Mouse (Mus musculus) embryo, embryonic 10.5 days (tissue): ENCODE measurements around the gene Gm43638.
"Not testable (repeated sequence)": the region's sequence is repeated elsewhere in the genome, so short reads cannot be mapped to it uniquely, and the experiment has no call there.

Source experiments
- DNase-seq: peaks from one replicate; pipeline ENCODE4 v3.0.0-alpha.2; 2015; ENCODE audit warnings: low spot score

Gm43638 gene

GRCm38 (mm10) chr5:87486706-87487105 is at the start of gene Gm43638:
TSS of gene Gm43638 (minus strand) at chr5:87486806.
- not testable (repeated sequence) for DNase-seq

DNA sequence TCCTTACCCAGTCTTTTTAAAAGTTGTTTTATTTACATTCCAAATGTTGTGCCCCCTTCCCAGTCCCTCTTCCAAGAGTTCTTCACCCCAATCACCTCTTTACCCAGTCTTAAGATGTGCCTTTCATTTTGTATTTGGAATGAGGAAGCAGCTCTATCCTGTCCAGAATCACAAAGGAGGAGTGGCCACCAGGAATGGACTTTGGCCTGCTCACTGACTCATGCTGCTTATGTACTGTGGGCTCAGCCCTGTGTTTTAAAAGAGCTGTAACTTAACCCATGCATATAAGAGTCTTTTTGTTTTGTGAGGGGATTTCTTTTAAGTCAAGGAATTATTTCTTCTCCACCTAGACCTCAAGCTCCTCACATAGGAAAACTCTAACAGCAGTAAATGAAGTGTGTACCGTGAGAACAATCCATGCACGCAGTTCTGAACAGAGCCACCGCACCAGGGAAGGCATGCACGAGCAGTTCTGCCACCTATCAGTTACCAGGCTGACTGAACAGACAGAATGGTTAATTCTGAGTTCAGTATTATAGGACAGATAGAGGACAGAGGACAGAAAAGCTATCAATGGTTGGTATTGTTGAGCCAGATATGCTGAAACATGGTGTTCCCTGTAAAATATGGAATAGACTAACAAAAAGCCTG is 49.5 kb upstream of the Gm43638 start:
- peak; percentile 1 for DNase-seq

DNA sequence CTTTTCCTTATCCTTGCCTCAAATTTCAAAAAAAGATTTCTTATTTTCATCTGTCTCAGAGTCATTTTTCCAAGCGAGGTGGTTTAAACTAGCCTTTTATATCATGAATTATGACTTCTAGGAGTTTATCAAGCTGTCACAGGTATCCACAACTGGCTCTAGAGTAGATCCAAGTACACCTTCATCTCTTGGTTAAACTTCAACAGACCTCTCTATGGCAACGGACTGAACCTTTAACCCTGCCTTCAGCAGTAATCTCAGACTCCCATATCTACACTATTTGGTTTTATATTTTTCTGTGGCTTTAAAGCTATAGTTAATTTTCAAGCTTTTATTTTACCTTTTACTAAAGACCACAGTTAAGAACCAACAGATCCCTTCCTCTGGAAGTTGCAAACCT is 45.7 kb upstream of the Gm43638 start:
- no peak for DNase-seq

DNA sequence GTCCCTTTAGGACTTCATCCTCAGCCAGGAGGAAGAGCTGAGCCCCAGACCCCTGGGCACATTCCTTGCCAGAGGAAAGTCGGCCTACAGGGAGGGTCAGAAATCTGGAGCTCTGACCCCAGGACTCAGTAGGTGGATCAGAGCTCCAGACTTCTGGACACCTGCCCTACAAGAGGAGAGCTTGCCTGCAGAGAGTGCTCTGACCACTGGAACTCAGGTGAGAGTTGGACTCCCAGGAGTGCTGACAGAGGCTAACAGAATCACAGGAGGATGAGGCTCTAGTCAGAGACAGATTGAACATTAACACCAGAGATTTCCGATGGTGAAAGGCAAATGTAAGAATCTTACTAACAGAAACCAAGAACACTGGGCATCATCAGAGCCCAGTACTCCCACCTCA is 37.0 kb upstream of the Gm43638 start:
- not testable (repeated sequence) for DNase-seq

DNA sequence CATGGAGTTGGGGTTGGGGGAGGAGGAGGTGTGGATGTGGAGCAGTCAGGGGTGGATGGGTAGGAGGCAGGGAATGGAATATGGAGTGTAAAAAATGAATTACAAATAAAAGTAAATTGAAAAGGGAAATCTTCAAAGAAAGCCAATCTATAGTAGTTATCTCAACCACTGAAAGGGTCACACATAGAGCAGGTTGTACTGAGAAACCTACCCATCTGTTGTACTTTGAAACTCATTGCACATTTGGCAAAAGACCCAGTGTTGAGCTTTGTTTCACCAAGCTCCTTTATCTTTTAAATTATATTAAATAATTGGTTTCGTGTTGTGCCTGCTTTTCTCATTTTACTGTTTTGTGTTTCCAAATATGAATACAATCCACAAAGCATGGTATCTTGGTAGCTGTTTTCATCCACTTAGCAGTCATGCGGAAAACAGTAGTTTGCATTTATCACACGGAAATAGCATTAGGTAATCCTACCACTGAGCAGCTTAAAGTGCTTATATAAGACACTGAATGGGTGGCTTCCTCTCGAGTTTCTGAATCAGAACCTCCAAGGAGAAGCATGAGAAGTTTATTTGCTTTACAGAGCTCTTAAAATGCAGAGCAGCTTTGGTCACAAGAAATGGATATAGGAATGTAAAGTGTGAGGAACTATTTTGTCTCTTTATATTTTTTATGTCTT is 19.3 kb upstream of the Gm43638 start:
- no peak for DNase-seq

GRCm38 (mm10) chr5:87502687-87503086 is 16.1 kb upstream of the Gm43638 start:
- DNase-seq: no peak

GRCm38 (mm10) chr5:87499341-87499740 is 12.7 kb upstream of the Gm43638 start:
- DNase-seq: no peak

DNA sequence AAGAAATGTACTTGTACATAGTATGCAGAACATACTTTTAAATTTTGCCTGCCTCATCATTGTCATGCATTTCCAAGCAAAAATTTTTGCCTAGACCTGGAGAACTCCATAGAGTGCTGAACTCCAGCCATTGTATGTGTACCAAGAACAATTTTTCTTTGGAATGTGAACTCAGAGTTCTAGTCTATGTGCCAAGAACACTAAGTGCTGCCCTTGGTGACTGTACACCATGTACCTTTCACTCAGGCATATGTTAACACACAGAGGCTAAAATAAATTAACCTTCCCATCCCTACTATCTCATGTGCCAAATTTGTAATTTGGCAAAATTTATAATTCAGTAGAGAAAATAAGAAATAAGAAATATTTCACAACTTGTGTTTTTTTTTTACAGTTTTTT is 12.3 kb upstream of the Gm43638 start:
- no peak for DNase-seq

DNA sequence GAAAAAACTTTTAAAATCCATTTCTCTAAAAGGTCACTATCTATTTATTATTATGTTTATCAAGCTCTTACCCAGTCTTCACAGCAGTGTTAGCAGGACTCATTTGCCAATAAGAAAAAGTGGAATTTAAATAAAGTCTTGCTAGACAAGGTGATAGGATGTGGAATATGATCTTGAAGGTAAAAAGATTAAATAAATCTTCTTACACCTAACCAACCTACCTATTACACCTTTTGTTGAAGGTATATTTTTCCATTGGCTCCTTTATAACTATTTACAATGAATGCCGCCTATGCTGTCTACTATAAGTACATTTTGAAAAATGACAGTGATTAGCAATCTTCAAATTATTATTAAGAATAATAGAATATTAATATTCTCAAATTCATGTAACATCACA is 4.2 kb upstream of the Gm43638 start, which contains the start of gene Ugt2a1:
TSS of gene Ugt2a1 (minus strand) at position 101 of the 400 bp plus-strand sequence.
- no peak for DNase-seq

- no peak for DNase-seq
Measured at GRCm38 (mm10) chr5:87482160-87482559, 4.4 kb downstream of the Gm43638 start, which contains the start of gene Ugt2a2. TSS of gene Ugt2a2 (minus strand) at chr5:87482260.

GRCm38 (mm10) chr5:87458810-87459209 is 27.8 kb downstream of the Gm43638 start:
- no peak for DNase-seq

GRCm38 (mm10) chr5:87457701-87458100 is 28.9 kb downstream of the Gm43638 start:
- no peak for DNase-seq

GRCm38 (mm10) chr5:87456216-87456850 is 30.3 kb downstream of the Gm43638 start:
- no peak for DNase-seq

DNA sequence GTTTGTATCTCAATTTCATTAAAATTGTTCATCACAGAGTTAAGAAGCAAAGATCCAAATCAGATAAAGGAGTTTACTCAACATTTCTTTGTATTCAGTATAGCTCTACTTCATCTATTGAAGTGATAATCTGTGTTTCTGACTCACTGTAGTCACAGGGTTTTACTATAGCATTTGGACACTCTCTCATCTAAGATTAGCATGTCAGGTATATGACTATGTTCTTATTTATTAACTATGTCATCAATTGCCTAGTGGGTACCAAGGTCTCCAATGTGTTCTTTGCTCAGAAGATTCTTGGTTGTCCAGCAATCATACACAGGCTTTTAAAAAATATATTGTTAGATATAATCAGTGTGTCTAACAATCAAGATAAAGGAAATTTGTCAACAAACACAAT is 31.1 kb downstream of the Gm43638 start:
- DNase-seq: no peak

- DNase-seq: not testable (repeated sequence)
Measured at GRCm38 (mm10) chr5:87452514-87452913, 34.1 kb downstream of the Gm43638 start.

GRCm38 (mm10) chr5:87436264-87436663 is 50.3 kb downstream of the Gm43638 start:
- peak; percentile 54 for DNase-seq

DNA sequence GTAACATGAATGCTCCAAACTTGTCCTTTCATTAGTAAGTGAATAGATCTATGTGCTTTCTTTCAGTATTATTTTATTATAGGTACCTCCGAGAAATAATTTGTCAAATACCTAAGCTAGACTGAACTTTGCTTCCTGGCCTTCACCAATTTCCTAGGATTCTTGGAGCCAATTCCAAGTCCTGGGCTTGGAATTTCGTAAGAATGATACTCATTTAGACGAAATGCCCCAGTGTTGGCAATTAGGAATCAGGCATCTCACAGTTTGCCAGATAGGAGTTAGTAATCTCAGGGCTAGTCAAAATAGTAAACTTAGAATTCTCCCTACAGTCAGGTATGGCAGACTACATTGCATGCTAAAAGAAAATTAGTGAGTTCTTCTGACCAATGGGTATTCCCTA is 60.9 kb downstream of the Gm43638 start:
- DNase-seq: no peak

DNA sequence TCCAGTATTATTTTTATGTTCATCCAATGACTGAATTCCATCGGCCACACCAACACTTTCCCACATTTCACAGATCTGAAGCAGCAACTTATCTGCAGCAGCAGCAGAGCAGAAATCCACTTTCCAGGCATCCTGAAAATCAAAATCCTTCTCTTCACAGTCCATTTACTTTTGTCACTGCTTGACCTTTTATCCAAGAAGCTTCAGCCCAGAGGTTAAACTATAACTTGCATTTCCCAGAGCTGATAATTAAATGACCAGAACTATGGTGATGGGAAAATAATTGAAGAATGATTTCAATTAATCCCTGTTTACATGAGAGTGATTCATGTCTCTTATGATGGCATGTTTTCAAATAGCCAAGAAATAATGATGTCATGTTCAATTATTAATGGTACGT is 62.6 kb downstream of the Gm43638 start, which contains the start of gene Ugt2b38:
TSS of gene Ugt2b38 (minus strand) at position 163 of the 400 bp plus-strand sequence.
- DNase-seq: not testable (repeated sequence)
